In the genomic region with DNA sequence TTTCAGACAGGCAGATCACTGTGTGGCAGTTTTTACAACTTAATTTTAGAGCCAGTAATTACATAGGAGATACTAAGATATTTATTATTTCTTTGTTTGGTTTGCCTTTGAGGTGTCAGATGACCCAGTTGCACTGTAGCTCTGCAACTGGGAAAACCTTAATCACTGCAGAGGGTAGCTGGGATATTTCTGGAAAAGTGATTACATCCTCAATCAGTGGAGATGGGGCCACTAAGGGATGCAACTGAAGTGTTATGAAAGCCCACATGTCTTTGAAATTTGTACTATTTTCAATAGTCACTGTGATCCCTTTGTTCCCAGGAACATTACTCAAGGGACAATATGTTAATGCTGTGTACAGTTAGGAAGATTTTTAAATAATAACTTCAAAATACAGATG, we compare ENCODE assay signal across 28 mouse cellular contexts. TPM values are rescaled to one million over a fixed set of nuclear protein-coding genes. Genes with fewer than 3 reads are reported as not detected.
DNase-seq lines count a peak whose midpoint lies in the region; ATAC-seq and TF ChIP-seq lines count a peak whose summit lies in the region.
"Had no signal": no experiment of that assay in that cellular context is flagged by ENCODE, and none has a peak within 500 bp of the region (broad histone marks: within the 10 kb centered on the region; RNA-seq: fewer than 3 reads in every experiment).

A gene (plus strand): TSS at position 301 of the 400 bp plus-strand sequence.

- no peak within 1 kb of the TSS for H3K4me3 ChIP-seq in forebrain, postnatal 0 days (ENCODE audit: low read depth, low read length)
- H3K4me3 ChIP-seq in forebrain, embryonic 10.5 days: no peak within 1 kb of the TSS

- no peak within 1 kb of the TSS for H3K27ac ChIP-seq in forebrain, postnatal 0 days (ENCODE audit: low read depth, low read length)
- H3K27ac ChIP-seq in forebrain, embryonic 10.5 days: no peak within 1 kb of the TSS

- H3K9ac ChIP-seq in forebrain, postnatal 0 days: no peak within 1 kb of the TSS

- ATAC-seq in forebrain, postnatal 0 days: 0 out of 2 replicates have a peak, but pooled peaks have one; percentile 25
- ATAC-seq: activated CD4-positive, CD25-positive, alpha-beta regulatory T cell, adult 4 months; CD4-positive, CD25-positive, alpha-beta regulatory T cell, adult 4 months; Patski had no signal

- no peaks in the 10 kb centered on the region for H3K9me3 ChIP-seq in forebrain, postnatal 0 days (ENCODE audit: low read length)
- H3K9me3 ChIP-seq in forebrain, embryonic 10.5 days: no peaks in the 10 kb centered on the region
- H3K9me3 ChIP-seq: G1E had no signal

- no peak for DNase-seq in forebrain, postnatal 0 days
- no peak for DNase-seq in forebrain, embryonic 10.5 days (ENCODE audit: extremely low spot score, low spot score)
- DNase-seq in brain, adult 2 months (ENCODE audit: low read depth, low spot score): peak; percentile 3
- DNase-seq in brain, embryonic 14.5 days (ENCODE audit: low read depth): peak; percentile 3
- no peak for DNase-seq in thymus, postnatal 36 days
- DNase-seq in kidney, adult 11 months: no peak
- DNase-seq: adrenal gland, adult 2 months; adrenal gland, adult 8-10 months; adrenal gland, postnatal 10 days; adrenal gland, postnatal 14 days; adrenal gland, postnatal 25 days; adrenal gland, postnatal 36 days; B cell, adult 2 months; cerebellum, adult 11 months; cerebellum, adult 11-12 months; cerebellum, adult 18-20 months; cerebellum, adult 2 months; cerebellum, adult 8-10 months had no signal

- no peaks in the 10 kb centered on the region for H3K27me3 ChIP-seq in forebrain, postnatal 0 days (ENCODE audit: insufficient read depth, low read length)
- no peaks in the 10 kb centered on the region for H3K27me3 ChIP-seq in forebrain, embryonic 10.5 days (ENCODE audit: poor library complexity, severe bottlenecking)
- H3K27me3 ChIP-seq: CH12.LX, Patski had no signal

- no peak within 1 kb of the TSS for H3K4me2 ChIP-seq in forebrain, postnatal 0 days (ENCODE audit: low read depth)

- TF ChIP-seq POLR2A in brain, embryonic 14.5 days (IDR thresholded peaks at IDR 0.05; ENCODE audit: borderline replicate concordance, extremely low read depth, insufficient read depth, insufficient read length, poor library complexity, severe bottlenecking): no peak

- H3K4me1 ChIP-seq in forebrain, postnatal 0 days (ENCODE audit: insufficient read depth): no peaks in the 10 kb centered on the region
- H3K4me1 ChIP-seq in forebrain, embryonic 10.5 days: no peaks in the 10 kb centered on the region

- H3K36me3 ChIP-seq in forebrain, postnatal 0 days (ENCODE audit: insufficient read depth): no peaks in the 10 kb centered on the region
- H3K36me3 ChIP-seq in forebrain, embryonic 10.5 days (replicated peaks): no peaks in the 10 kb centered on the region
- H3K36me3 ChIP-seq: G1E had no signal

- no peak for TF ChIP-seq CTCF in forebrain, postnatal 0 days (IDR thresholded peaks at IDR 0.05; ENCODE audit: low read depth)
- no peak for TF ChIP-seq CTCF in brain, embryonic 14.5 days (IDR thresholded peaks at IDR 0.05; ENCODE audit: borderline replicate concordance, extremely low read depth, insufficient read depth, insufficient read length)

RNA-seq across cellular contexts. Expression of the gene that starts here (rescaled TPM):
- total RNA-seq in forebrain, postnatal 0 days (2014; rRNA removed): 0.19 TPM in 1 of 2 replicates, not detected in the other
- polyA plus RNA-seq in forebrain, postnatal 0 days (2015; fragmentation: Nextera tagmentation; extraction: Ambion mirVana): not detected in 2 replicates
- polyA plus RNA-seq in forebrain, embryonic 10.5 days (2016; fragmentation: Nextera tagmentation; extraction: Ambion mirVana): not detected in 2 replicates
- not detected in 2 replicates for polyA plus RNA-seq in brain, embryonic 14.5 days (2012; rRNA removed)
- total RNA-seq: adrenal gland, adult 18-20 months; adrenal gland, adult 2 months; adrenal gland, adult 8-10 months; adrenal gland, postnatal 10 days; adrenal gland, postnatal 14 days; adrenal gland, postnatal 25 days; adrenal gland, postnatal 36 days; adrenal gland, postnatal 4 days; CH12.LX; ES-E14; MEL had no signal
- polyA plus RNA-seq: activated CD4-positive, CD25-positive, alpha-beta regulatory T cell, adult 4 months; adrenal gland, adult 2 months; C2C12; CD4-positive, CD25-positive, alpha-beta regulatory T cell, adult 4 months; cerebellum, adult 2 months; G1E; Patski had no signal

Comparison
In these comparisons a context has a peak if more than half of its experiments do, and no peak if none do; other contexts are left out.
1. Peak in ATAC-seq in forebrain, postnatal 0 days; RNA of the gene not detected or under 1 TPM.
2. Peak in DNase-seq in brain, embryonic 14.5 days; RNA of the gene not detected or under 1 TPM.